Mouse (Mus musculus) left cerebral cortex, postnatal 36 days (tissue): ENCODE results near the gene Hist1h2bp. TPM values are rescaled to one million over a fixed set of nuclear protein-coding genes. Genes with fewer than 3 reads are reported as not detected.
"Not testable (repeated sequence)": the region's sequence is repeated elsewhere in the genome, so short reads cannot be mapped to it uniquely, and the experiment has no call there.

Experiments
- DNase-seq, 2 experiments: peaks; one replicate each; pipeline ENCODE4 v3.0.0; 2021 to 2022; ENCODE audit warnings: low spot score in 2 of 2, mixed read lengths in 1 of 2
- intact Hi-C: fragments of 180-260 bp; cut with DNase I; formaldehyde crosslinking; loops from one replicate; pipeline ENCODE4 v1.15.1; 2025
- total RNA-seq, 2 experiments: library from RNA; stranded (reverse); gene quantifications; 2 replicates each; pipeline ENCODE4 v1.2.3; 2021

Hist1h2bp gene
- total RNA-seq, 2 experiments from 2014 or later: 8.0 to 8.4 TPM

DNA sequence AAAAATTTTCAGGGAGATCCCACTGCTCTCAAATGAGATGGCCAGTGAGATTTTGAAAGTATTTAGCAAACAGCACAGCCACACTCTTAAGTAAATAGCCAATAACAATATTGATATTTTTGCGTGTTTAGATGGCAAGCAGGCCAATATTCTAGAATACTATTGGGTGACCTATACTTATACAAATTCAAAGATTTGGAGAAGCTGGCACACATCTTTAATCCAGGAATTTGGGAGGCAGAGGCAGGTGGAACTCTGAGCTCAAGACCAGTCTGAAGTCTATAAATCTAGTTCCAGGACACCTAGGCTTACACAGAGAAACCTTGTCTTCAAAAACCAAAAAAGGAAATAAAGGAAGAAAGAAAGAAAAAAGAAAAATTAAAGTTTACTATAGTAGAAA lies 5.6 kb upstream of the Hist1h2bp start:
- intact Hi-C loops: no loop called here
- no peak for DNase-seq

GRCm38 (mm10) chr13:21782361-21783254 lies 4.7 kb upstream of the Hist1h2bp start:
- intact Hi-C loops: not testable (repeated sequence)
- DNase-seq: peak in 1 of 2 experiments; percentile 28

- intact Hi-C loops: no loop called here
- DNase-seq: peak; percentile 57 to 61
Measured at GRCm38 (mm10) chr13:21783255-21783617, 4.0 kb upstream of the Hist1h2bp start, which contains the start of gene Hist1h3i. Gene Hist1h3i, minus strand, starts transcription at chr13:21783370.

- DNase-seq: peak in 1 of 2 experiments; percentile 4
- intact Hi-C loops: no loop called here
Measured at GRCm38 (mm10) chr13:21783734-21784161, 3.5 kb upstream of the Hist1h2bp start.

GRCm38 (mm10) chr13:21784311-21784710 lies 3.0 kb upstream of the Hist1h2bp start:
- intact Hi-C loops: no loop called here
- DNase-seq: no peak

GRCm38 (mm10) chr13:21786189-21786898 lies 917 bp upstream of the Hist1h2bp start:
- intact Hi-C loops: loop anchor here (2.0 kb wide), 1 partner anchor 36 kb away; the partner anchor contains the start of gene Hist1h4k
- DNase-seq: no peak

GRCm38 (mm10) chr13:21787760-21788593 lies 716 bp downstream of the Hist1h2bp start:
- DNase-seq: no peak
- intact Hi-C loops: loop anchor here (2.0 kb wide), 1 partner anchor 37 kb away; the partner anchor contains the start of gene Hist1h4k

GRCm38 (mm10) chr13:21789925-21790324 lies 2.7 kb downstream of the Hist1h2bp start:
- no peak for DNase-seq
- intact Hi-C loops: no loop called here

- no peak for DNase-seq
- intact Hi-C loops: no loop called here
Measured at GRCm38 (mm10) chr13:21790601-21791283, 3.5 kb downstream of the Hist1h2bp start.

DNA sequence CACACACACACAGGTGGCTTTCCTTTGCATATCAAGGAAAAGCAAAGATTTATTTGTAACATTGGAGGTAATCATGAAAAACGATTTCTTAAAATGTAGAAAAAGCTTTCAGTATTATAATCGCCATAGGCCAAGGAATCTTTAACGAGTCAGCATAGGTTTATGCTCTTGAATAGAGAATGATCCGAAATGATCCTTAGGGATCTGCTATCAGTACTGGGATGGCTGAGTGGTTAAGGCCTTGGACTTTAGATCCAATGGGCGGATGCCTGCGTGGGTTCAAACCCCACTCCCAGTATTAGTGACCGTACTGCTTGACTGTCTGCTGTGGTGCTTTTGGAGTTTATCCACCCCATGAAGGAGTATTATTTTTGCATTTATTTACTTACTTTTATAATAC lies 8.3 kb downstream of the Hist1h2bp start:
- intact Hi-C loops: no loop called here
- no peak for DNase-seq

DNA sequence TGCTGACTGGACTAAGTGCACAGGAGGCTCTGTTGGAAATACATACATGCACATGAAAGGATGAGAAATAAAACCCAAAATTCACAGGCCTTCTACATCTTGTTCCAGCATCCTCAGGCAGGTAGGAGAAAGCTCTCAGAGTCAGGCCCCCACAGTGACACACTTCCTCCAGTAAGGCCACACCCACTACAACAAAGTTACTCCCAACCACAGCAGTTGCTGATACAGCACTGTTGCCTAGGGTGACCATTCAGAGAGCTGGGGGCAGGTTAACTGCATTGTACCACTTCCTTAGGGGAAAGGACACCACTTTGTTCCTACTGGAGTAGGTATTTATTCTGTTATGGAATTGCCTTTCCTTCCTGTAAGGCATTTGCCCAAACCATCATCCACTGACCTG lies 9.9 kb downstream of the Hist1h2bp start:
- DNase-seq, intact Hi-C loops: not testable (repeated sequence)

GRCm38 (mm10) chr13:21803058-21803457 lies 15.8 kb downstream of the Hist1h2bp start:
- DNase-seq, intact Hi-C loops: not testable (repeated sequence)

GRCm38 (mm10) chr13:21810073-21810472 lies 22.8 kb downstream of the Hist1h2bp start, which contains the start of the genes Hist1h2bq and Hist1h2ao:
Gene Hist1h2bq, minus strand, starts transcription at chr13:21810197.
Gene Hist1h2ao, plus strand, starts transcription at chr13:21810465.
- intact Hi-C loops, DNase-seq: not testable (repeated sequence)

DNA sequence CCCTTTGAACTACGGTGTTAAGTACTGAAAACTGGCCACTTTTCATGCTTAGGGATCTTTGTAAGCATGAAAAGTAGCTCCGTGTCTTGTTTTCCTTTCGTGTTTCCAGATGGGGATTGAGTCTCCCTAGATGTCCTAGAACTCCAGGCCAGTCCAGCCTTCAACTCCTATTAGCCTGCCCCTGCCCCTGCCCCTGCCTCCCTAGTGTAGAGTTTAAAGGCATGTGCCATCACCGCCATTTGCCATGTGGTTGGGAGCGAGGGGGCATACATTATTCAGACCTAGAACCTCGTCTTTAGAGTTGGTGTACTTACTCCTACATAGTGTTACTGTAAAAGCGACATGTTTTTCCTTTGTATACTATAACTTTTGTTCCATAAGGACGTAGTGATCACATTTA lies 23.8 kb downstream of the Hist1h2bp start:
- intact Hi-C loops, DNase-seq: not testable (repeated sequence)

DNA sequence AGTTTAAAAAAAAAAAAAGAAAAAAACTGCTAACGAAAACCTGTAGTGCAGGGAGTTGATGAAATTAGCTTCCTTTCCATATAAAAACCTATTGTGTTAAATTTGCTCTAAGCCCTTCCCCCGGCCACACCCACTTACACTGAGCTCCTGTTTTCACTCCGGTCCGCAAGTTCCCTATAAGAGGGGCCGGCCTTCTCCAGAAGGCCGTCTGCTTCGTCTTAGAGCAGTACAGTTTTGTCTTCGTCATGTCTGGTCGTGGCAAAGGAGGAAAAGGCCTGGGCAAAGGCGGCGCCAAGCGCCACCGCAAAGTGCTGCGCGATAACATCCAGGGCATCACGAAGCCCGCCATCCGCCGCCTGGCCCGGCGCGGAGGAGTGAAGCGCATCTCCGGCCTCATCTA lies 24.3 kb downstream of the Hist1h2bp start, which contains the start of gene Hist1h4m:
TSS of gene Hist1h4m (plus strand) at position 208 of the 400 bp plus-strand sequence.
- DNase-seq: peak; percentile 43 to 46
- intact Hi-C loops: not testable (repeated sequence)

- DNase-seq, intact Hi-C loops: not testable (repeated sequence)
Measured at GRCm38 (mm10) chr13:21812092-21812491, 24.8 kb downstream of the Hist1h2bp start.

DNA sequence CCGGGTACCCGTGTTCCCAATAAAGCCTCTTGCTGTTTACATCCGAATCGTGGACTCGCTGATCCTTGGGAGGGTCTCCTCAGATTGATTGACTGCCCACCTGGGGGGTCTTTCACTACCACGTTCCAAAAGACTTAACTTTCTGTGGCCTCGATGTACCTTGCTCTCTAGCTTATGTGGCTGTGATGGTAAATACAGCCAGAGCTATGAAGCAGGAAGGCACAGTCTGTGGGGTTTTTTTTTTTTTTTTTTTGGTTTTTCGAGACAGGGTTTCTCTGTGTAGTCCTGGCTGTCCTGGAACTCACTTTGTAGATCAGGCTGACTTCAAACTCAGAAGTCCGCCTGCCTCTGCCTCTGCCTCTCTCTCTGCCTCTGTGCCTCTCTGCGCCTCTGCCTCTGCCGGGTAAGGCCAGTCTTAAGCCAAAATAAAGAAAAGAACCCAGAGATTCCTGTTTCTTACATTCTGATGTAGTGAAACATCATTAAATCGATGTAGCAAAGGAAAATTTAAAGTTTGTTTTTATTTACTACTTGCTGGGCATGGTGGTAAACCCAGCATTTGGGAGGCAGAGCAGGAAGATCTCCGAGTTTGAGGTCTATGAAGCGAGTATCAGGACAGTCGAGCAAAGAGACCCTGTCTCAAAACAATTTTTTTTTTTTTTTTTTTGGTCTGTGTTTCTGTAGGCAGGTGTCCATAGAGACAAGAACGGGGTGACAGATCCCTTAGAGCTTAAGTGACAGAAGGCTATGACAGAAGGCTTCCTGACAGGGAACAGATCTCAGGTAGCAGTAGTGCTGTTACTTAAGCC lies 33.0 kb downstream of the Hist1h2bp start:
- DNase-seq, intact Hi-C loops: not testable (repeated sequence)

- no peak for DNase-seq
- intact Hi-C loops: no loop called here
Measured at GRCm38 (mm10) chr13:21828511-21828910, 41.2 kb downstream of the Hist1h2bp start.
